Mouse (Mus musculus) lung, postnatal 0 days (tissue): ENCODE data around the gene Gm20388.

Experiments used
- CTCF ChIP-seq: IDR thresholded peaks from 2 replicates; pipeline ENCODE4 v1.5.1; 2016; ENCODE audit warnings: antibody characterized with exemption, mild to moderate bottlenecking
- EP300 ChIP-seq: IDR thresholded peaks from 2 replicates; pipeline ENCODE4 v1.6.1; 2016; ENCODE audit warnings: antibody characterized with exemption, mild to moderate bottlenecking, control low read depth

- TF ChIP-seq CTCF (no peak), EP300 (no peak)
Measured at GRCm38 (mm10) chr8:121003639-121004038, 1093.0 kb downstream of the Gm20388 start.
